Mouse (Mus musculus): ENCODE measurements around the gene Nfkbil1.

GRCm38 (mm10) chr17:35193881-35194843, 41.4 kb downstream of the Nfkbil1 start, which contains the start of gene Ltb:
- TF ChIP-seq POLR2A (IDR thresholded peaks at IDR 0.05; ENCODE audit: insufficient read depth, low read depth, low read length), result no peak
- TF ChIP-seq CTCF (IDR thresholded peaks at IDR 0.05; ENCODE audit: insufficient read depth, low read depth, low read length), result no peak
